Mouse (Mus musculus) limb, embryonic 14.5 days (tissue): ENCODE results near the gene Rnase2b. TPM values are rescaled to one million over a fixed set of nuclear protein-coding genes. Genes with fewer than 3 reads are reported as not detected.
A peak's percentile ranks its signal among the peaks of the same experiment; 100 is the strongest.
"Not testable (repeated sequence)": the region's sequence is repeated elsewhere in the genome, so short reads cannot be mapped to it uniquely, and the experiment has no call there.

Source experiments
- ATAC-seq: fragments of 200-750 bp; cut with Nextera tagmentation; 2 replicates; pipeline ENCODE4 v1.8.0; 2017; ENCODE audit warnings: low read depth, moderate number of reproducible peaks, moderate TSS enrichment; ENCODE audit not compliant: low FRiP score
- DNase-seq: peaks from one replicate; pipeline ENCODE4 v3.0.0-alpha.2; 2015; ENCODE audit warnings: low spot score
- H3K27ac ChIP-seq: fragments of 300-500 bp; sonication (generic); replicated peaks from 2 replicates; pipeline ENCODE4 v1.5.1; 2014; ENCODE audit warnings: low read depth, mild to moderate bottlenecking, low read length, moderate library complexity, mixed read lengths
- H3K27me3 ChIP-seq: fragments of 300-500 bp; sonication (generic); 2 replicates; pipeline ENCODE4 v1.6.1; 2014; ENCODE audit warnings: low read length, mixed read lengths; ENCODE audit not compliant: control insufficient read depth, insufficient read depth
- H3K36me3 ChIP-seq: fragments of 300-500 bp; sonication (generic); 2 replicates; pipeline ENCODE4 v1.6.1; 2014; ENCODE audit warnings: mild to moderate bottlenecking, low read length, moderate library complexity, mixed read lengths; ENCODE audit not compliant: control insufficient read depth, insufficient read depth
- H3K4me1 ChIP-seq: fragments of 300-500 bp; sonication (generic); 2 replicates; pipeline ENCODE4 v1.6.1; 2014; ENCODE audit warnings: antibody characterized with exemption, low read length, mixed read lengths; ENCODE audit not compliant: control insufficient read depth, insufficient read depth
- H3K4me2 ChIP-seq: fragments of 300-500 bp; sonication (generic); replicated peaks from 2 replicates; pipeline ENCODE4 v1.6.1; 2014; ENCODE audit warnings: low read depth, mild to moderate bottlenecking, low read length, moderate library complexity; ENCODE audit not compliant: severe bottlenecking
- H3K4me3 ChIP-seq: fragments of 300-500 bp; sonication (generic); replicated peaks from 2 replicates; pipeline ENCODE4 v1.5.1; 2014; ENCODE audit warnings: low read length
- H3K9ac ChIP-seq: fragments of 300-500 bp; sonication (generic); 2 replicates; pipeline ENCODE4 v1.6.1; 2014; ENCODE audit warnings: mild to moderate bottlenecking, low read depth, low read length, moderate library complexity; ENCODE audit not compliant: severe bottlenecking
- H3K9me3 ChIP-seq: fragments of 300-500 bp; sonication (generic); 2 replicates; pipeline ENCODE4 v1.6.1; 2016; ENCODE audit warnings: low read length; ENCODE audit not compliant: control insufficient read depth
- POLR2A ChIP-seq: fragments of 200-500 bp; IDR thresholded peaks from 2 replicates; pipeline ENCODE4 v1.8.0; 2012; ENCODE audit warnings: inconsistent platforms, mild to moderate bottlenecking, moderate library complexity, borderline replicate concordance; ENCODE audit not compliant: insufficient read depth, insufficient read length; ENCODE audit errors: extremely low read depth
- WGBS: fragments of 180-500 bp; shearing (Covaris S2); extraction: QIAGEN DNeasy Blood & Tissue Kit; methylation state at CpG from one replicate; pipeline ENCODE4 v1.1.7; 2014; 5-methylcytosine and 5-hydroxymethylcytosine counted together
- polyA plus RNA-seq, 2 experiments: library from polyadenylated mRNA; depleted of rRNA in 1 of 2; stranded (reverse) in 1 of 2; unstranded in 1 of 2; fragments of >200 nt; fragmentation: Nextera tagmentation in 1 of 2; extraction: Ambion mirVana in 1 of 2; gene quantifications; 2 replicates each; pipeline versions ENCODE4 v1.2.1 to v1.2.3; 2012 to 2014

Rnase2b gene
- polyA plus RNA-seq, 2 experiments: not detected

DNA sequence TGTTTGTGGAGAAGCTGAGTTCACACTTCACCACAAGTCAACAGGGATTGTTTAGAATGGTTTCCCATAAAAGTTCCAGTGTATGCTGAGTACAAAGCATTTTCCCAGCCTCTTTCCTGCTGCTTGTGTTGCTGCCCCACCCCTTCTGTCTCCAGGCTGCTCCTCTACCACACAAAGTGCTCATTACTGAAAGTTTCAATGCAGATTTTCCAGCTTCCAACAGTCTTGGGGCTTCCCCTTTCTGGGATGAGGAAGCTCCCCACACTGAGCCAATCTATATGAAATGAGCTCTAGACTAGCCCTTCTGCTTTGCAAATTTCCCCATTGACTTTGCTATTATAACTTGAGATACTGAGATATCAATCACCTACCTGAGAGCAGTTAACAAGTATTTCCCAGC, 4.0 kb downstream of the Rnase2b start:
- no peaks in the 10 kb centered on the region for H3K36me3 ChIP-seq
- no peak overlapping the region for H3K4me2 ChIP-seq
- no peaks in the 10 kb centered on the region for H3K27me3 ChIP-seq
- no peaks in the 10 kb centered on the region for H3K9me3 ChIP-seq
- TF ChIP-seq POLR2A: no peak
- no peak overlapping the region for H3K9ac ChIP-seq
- DNase-seq: no peak
- no peak overlapping the region for H3K27ac ChIP-seq
- H3K4me3 ChIP-seq: no peak overlapping the region
- ATAC-seq: 0 out of 2 replicates have a peak, but pooled peaks have one; percentile 6
- H3K4me1 ChIP-seq: no peaks in the 10 kb centered on the region

DNA sequence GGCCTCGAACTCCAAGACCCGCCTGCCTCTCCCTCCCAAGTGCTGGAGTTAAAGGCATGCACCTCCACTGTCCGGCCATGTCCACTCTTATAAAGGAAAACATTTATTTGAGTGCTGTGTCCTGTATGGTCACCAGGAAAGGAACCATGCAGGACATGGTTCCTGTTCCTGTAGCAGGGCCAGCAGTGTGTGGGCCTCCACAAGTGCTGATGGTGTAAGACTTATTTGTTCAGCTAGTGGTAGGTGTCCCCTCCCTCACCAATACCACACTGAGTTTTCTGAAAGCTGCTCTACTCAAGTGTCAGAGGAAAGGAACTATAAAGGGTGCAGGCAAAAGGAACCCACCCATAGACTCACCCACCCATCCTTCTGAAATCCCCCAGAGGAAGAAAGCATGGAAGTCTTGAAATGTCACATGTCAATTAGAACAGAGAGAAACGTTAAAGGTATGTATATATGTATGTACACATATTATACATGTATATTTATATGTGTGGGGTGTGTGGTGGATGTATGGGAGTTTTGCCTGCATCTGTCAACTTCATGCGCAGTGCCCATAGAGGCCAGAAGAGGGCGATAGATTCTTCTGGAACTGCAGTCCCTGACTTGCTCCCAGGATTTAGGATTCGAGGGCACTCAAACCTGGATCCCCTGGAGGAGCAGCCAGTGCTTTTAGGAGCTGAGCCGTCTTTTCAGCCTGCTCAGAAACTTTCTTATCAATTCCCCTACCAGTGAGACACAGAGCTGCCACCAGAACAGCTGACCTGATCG, 10.2 kb downstream of the Rnase2b start:
- H3K36me3 ChIP-seq, H3K4me2 ChIP-seq, H3K4me3 ChIP-seq, H3K9ac ChIP-seq, H3K27ac ChIP-seq, ATAC-seq, H3K4me1 ChIP-seq, H3K9me3 ChIP-seq, H3K27me3 ChIP-seq: not testable (repeated sequence)
- peak; percentile 42 for DNase-seq
- 35% methylated on average over 9 of the region's 9 CpGs for WGBS

DNA sequence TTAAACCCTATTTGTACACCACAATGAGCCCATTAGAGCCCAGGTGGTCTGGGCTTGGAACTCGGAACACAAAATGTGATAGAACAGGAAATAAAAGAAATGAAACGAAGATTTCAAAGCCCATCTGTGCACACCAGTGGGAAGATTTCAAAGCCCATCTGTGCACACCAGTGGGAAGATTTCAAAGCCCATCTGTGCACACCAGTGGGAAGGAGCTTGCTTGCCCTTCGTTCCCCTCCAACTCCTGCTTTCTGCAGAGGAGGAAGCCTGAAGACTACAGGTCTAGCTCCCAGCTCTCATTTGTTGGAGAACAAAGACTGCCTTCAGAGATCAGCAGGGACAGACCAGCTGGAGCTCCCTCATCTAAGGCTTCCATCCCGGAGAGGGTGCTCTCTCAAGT, 10.9 kb downstream of the Rnase2b start:
- H3K27me3 ChIP-seq, ATAC-seq, DNase-seq, H3K9ac ChIP-seq, H3K4me2 ChIP-seq, H3K9me3 ChIP-seq, H3K4me3 ChIP-seq, H3K36me3 ChIP-seq, H3K4me1 ChIP-seq, H3K27ac ChIP-seq: not testable (repeated sequence)
- 64% methylated on average over 4 of the region's 4 CpGs for WGBS

DNA sequence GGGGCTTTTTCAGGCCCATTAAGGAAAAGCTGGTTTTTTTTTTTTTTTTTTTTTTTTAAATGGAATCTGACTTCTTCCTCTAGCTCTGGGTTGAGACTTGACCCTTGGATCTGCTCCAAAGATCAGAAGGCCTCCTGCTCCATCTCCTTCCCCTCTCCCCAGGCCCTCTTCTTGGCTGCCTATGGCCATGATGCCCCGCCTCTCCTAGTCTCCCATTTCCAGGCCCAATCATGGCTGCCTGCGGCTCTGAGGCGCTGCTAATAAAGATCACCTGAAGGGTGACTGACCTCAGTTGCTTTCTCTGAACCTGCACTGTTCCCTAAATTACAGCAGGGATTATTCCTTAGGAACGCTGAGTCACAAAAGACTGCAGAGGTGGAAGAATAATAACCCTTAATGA, 11.8 kb downstream of the Rnase2b start:
- Histone ChIP-seq H3K36me3 (no peaks in the 10 kb centered on the region), H3K4me2 (no peak overlapping the region), H3K9me3 (no peaks in the 10 kb centered on the region), H3K4me1 (no peaks in the 10 kb centered on the region), H3K9ac (no peak overlapping the region), H3K27ac (no peak overlapping the region), H3K4me3 (no peak overlapping the region), H3K27me3 (no peaks in the 10 kb centered on the region)
- DNase-seq (no peak), ATAC-seq (no peak)
- no peak for TF ChIP-seq POLR2A
- WGBS: 67% methylated on average over 4 of the region's 4 CpGs

DNA sequence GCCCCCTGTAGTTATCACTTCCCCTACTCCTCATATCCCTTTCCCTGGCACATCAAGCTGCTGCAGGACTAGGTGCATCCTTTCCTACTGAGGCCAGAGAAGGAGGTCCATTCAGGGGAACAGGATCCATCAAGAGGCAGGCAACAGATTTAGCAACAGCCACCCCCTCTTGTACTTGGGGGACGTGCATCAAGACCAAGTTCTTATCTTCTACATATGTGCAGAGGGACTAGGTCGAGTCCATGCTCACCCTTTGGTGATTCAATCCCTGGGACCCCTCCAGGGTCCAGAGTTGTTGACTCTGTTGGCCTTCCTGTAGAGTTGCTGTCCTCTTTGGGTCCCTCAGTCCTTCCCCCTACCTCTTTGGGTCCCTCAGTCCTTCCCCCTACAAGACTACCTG, 19.0 kb downstream of the Rnase2b start:
- H3K27ac ChIP-seq, H3K9ac ChIP-seq, H3K4me1 ChIP-seq, H3K4me2 ChIP-seq, ATAC-seq, H3K9me3 ChIP-seq, DNase-seq, H3K36me3 ChIP-seq, H3K27me3 ChIP-seq, H3K4me3 ChIP-seq: not testable (repeated sequence)
- WGBS: 85% methylated on average over 2 of the region's 2 CpGs

DNA sequence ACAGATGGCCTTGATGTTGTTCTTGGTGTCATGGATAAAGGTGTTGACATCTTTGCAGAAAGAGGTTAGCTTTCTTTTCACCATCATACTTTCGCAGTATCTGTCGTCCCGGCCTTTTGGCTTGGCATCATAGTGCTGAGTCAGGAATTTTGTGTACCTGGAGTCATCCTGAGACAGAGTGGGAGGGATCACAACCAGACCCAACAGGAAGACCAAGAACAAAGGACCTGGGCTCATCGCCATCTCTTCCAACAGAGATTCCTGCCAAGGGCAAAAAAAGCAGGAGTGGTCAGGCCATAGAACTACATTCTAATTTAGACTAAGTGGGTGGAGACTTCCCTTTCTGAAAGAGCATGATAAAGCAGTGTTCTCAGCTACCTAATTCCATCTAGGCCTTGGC, 33.6 kb downstream of the Rnase2b start:
- Histone ChIP-seq H3K27ac (no peak overlapping the region), H3K9me3 (no peaks in the 10 kb centered on the region), H3K36me3 (no peaks in the 10 kb centered on the region), H3K4me3 (no peak overlapping the region), H3K9ac (no peak overlapping the region), H3K4me1 (no peaks in the 10 kb centered on the region), H3K27me3 (no peaks in the 10 kb centered on the region), H3K4me2 (no peak overlapping the region)
- ATAC-seq: no peak
- no peak for DNase-seq
- no peak for TF ChIP-seq POLR2A
- 91% methylated on average over 4 of the region's 4 CpGs for WGBS
